Mouse (Mus musculus): ENCODE measurements around the gene Vsig8. TPM values are rescaled to one million over a fixed set of nuclear protein-coding genes. Genes with fewer than 3 reads are reported as not detected.
A peak's percentile ranks its signal among the peaks of the same experiment; 100 is the strongest.

Vsig8 gene
- total RNA-seq, 2 experiments from 2014 or later, result not detected

- intact Hi-C loops (cut with DNase I), result no loop called here
- no peak for DNase-seq
These were observed 28.5 kb downstream of the Vsig8 start for GRCm38 (mm10) chr1:172584271-172584670.

- intact Hi-C loops (cut with DNase I), result no loop called here
- DNase-seq, result no peak
These were observed 29.3 kb downstream of the Vsig8 start for GRCm38 (mm10) chr1:172585026-172585425.

GRCm38 (mm10) chr1:172585612-172586567 lies 30.2 kb downstream of the Vsig8 start:
- intact Hi-C loops (cut with DNase I), result no loop called here
- DNase-seq, result no peak

- DNase-seq, result peak; percentile 34 to 51
- intact Hi-C loops (cut with DNase I), result no loop called here
These were observed 34.6 kb downstream of the Vsig8 start, which contains the start of gene Slamf8 for GRCm38 (mm10) chr1:172590385-172590784. Gene Slamf8 (minus strand): TSS chr1:172590568.

- intact Hi-C loops (cut with DNase I), result no loop called here
- DNase-seq, result no peak
These were observed 37.6 kb downstream of the Vsig8 start for GRCm38 (mm10) chr1:172593321-172593720.

- no peak for DNase-seq
- intact Hi-C loops (cut with DNase I), result no loop called here
These were observed 38.2 kb downstream of the Vsig8 start for GRCm38 (mm10) chr1:172593956-172594355.

GRCm38 (mm10) chr1:172594495-172594894 lies 38.8 kb downstream of the Vsig8 start:
- DNase-seq, result no peak
- intact Hi-C loops (cut with DNase I), result no loop called here

GRCm38 (mm10) chr1:172602326-172602725 lies 46.6 kb downstream of the Vsig8 start, which contains the start of gene Fcrl6:
Gene Fcrl6 (minus strand): TSS chr1:172602551.
- intact Hi-C loops (cut with DNase I), result no loop called here
- DNase-seq, result no peak

GRCm38 (mm10) chr1:172611304-172611703 lies 55.6 kb downstream of the Vsig8 start:
- intact Hi-C loops (cut with DNase I), result loop anchor here (5.0 kb wide), 1 partner anchor 84 kb away; no protein-coding TSS in a partner anchor
- no peak for DNase-seq

GRCm38 (mm10) chr1:172612745-172613144 lies 57.0 kb downstream of the Vsig8 start:
- no peak for DNase-seq
- intact Hi-C loops (cut with DNase I), result loop anchor here (5.0 kb wide), 1 partner anchor 85 kb away; no protein-coding TSS in a partner anchor

Other genes starting within 250 kb of the Vsig8 start
- gene Kcnj9, start 226.6 kb upstream of the Vsig8 start, total RNA-seq (2021), result not detected
- not detected for gene Kcnj10, start 214.7 kb upstream of the Vsig8 start, total RNA-seq (2021)
- 1 to 10 TPM; 3.3 to 4.0 TPM for gene Pigm, start 179.4 kb upstream of the Vsig8 start, total RNA-seq (2021)
- under 1 TPM; 0.20 to 0.33 TPM for gene Slamf9, start 80.6 kb upstream of the Vsig8 start, total RNA-seq (2021)
- gene Igsf9, start 74.2 kb upstream of the Vsig8 start, total RNA-seq (2021), result under 1 TPM; 0.36 to 0.59 TPM
- gene Tagln2, start 55.9 kb upstream of the Vsig8 start, total RNA-seq (2021), result 10 to 100 TPM; 20.4 to 23.5 TPM
- gene Cfap45, start 35.1 kb upstream of the Vsig8 start, total RNA-seq (2021), result under 1 TPM in 1 of 2 experiments, not detected in 1; 0.33 TPM
- not detected for gene Slamf8, start 34.6 kb downstream of the Vsig8 start, total RNA-seq (2021)
- gene Fcrl6, start 46.6 kb downstream of the Vsig8 start, total RNA-seq (2021), result not detected
- 10 to 100 TPM; 30.8 to 31.8 TPM for gene Dusp23, start 77.0 kb downstream of the Vsig8 start, total RNA-seq (2021)
- under 1 TPM in 1 of 2 experiments, not detected in 1; 0.15 TPM for gene Crp, start 142.1 kb downstream of the Vsig8 start, total RNA-seq (2021)